Mouse (Mus musculus): ENCODE measurements around the gene Uqcr10. TPM values are rescaled to one million over a fixed set of nuclear protein-coding genes. Genes with fewer than 3 reads are reported as not detected.
"Not testable (repeated sequence)": the region's sequence is repeated elsewhere in the genome, so short reads cannot be mapped to it uniquely, and the experiment has no call there.

Gene Uqcr10
- polyA plus RNA-seq, 1 experiment from 2014 or later: 530 TPM

GRCm38 (mm10) chr11:4712822-4713221 lies 8.7 kb upstream of the Uqcr10 start:
- Histone ChIP-seq H3K4me1 (no peaks in the 10 kb centered on the region), H3K4me3 (no peak overlapping the region), H3K9me3 (no peaks in the 10 kb centered on the region), H3K9ac (replicated peaks) (no peak overlapping the region), H3K27me3 (no peaks in the 10 kb centered on the region), H3K27ac (replicated peaks) (no peak overlapping the region), H3K4me2 (replicated peaks) (no peak overlapping the region), H3K36me3 (no peaks in the 10 kb centered on the region)
- ATAC-seq (ENCODE audit: low FRiP score, low read depth): no peak

GRCm38 (mm10) chr11:4710188-4710587 lies 6.0 kb upstream of the Uqcr10 start:
- not testable (repeated sequence) for ATAC-seq (ENCODE audit: low FRiP score, low read depth); H3K9ac ChIP-seq (replicated peaks); H3K36me3 ChIP-seq; H3K27ac ChIP-seq (replicated peaks); H3K4me1 ChIP-seq; H3K4me2 ChIP-seq (replicated peaks); H3K4me3 ChIP-seq; H3K27me3 ChIP-seq; H3K9me3 ChIP-seq
- WGBS: 99% methylated on average over 4 of the region's 4 CpGs

GRCm38 (mm10) chr11:4705178-4705577 lies 1.0 kb upstream of the Uqcr10 start:
- peak overlapping the region; percentile 61 for H3K4me3 ChIP-seq
- H3K36me3 ChIP-seq: peaks cover 21% of the 10 kb centered on the region
- H3K27ac ChIP-seq (replicated peaks): no peak overlapping the region
- H3K27me3 ChIP-seq: no peaks in the 10 kb centered on the region
- peaks cover 16% of the 10 kb centered on the region for H3K4me1 ChIP-seq
- no peaks in the 10 kb centered on the region for H3K9me3 ChIP-seq
- 10% methylated on average over 4 of the region's 4 CpGs for WGBS
- ATAC-seq (ENCODE audit: low FRiP score, low read depth): no peak
- peak overlapping the region; percentile 94 for H3K4me2 ChIP-seq (replicated peaks)
- H3K9ac ChIP-seq (replicated peaks): peak overlapping the region; percentile 59

GRCm38 (mm10) chr11:4703688-4704071 lies 462 bp downstream of the Uqcr10 start:
- 6% methylated on average over 12 of the region's 12 CpGs for WGBS
- no peak; the same call in 1 of the 2 replicates for ATAC-seq (ENCODE audit: low FRiP score, low read depth)

GRCm38 (mm10) chr11:4700726-4701125 lies 3.4 kb downstream of the Uqcr10 start:
- Histone ChIP-seq H3K27ac (replicated peaks) (no peak overlapping the region), H3K4me2 (replicated peaks) (no peak overlapping the region), H3K9ac (replicated peaks) (no peak overlapping the region), H3K9me3 (no peaks in the 10 kb centered on the region), H3K4me3 (no peak overlapping the region), H3K4me1 (peaks cover 16% of the 10 kb centered on the region), H3K36me3 (peaks cover 21% of the 10 kb centered on the region), H3K27me3 (no peaks in the 10 kb centered on the region)
- WGBS: 92% methylated on average over 8 of the region's 8 CpGs
- no peak for ATAC-seq (ENCODE audit: low FRiP score, low read depth)

More at GRCm38 (mm10) chr11:4703688-4704071, 462 bp downstream of the Uqcr10 start:
- Histone ChIP-seq H3K4me3 (peak overlapping the region; percentile 61), H3K27ac (replicated peaks) (no peak overlapping the region), H3K9ac (replicated peaks) (peak overlapping the region; percentile 66), H3K4me1 (peaks cover 16% of the 10 kb centered on the region), H3K4me2 (replicated peaks) (peak overlapping the region; percentile 94), H3K27me3 (no peaks in the 10 kb centered on the region), H3K9me3 (no peaks in the 10 kb centered on the region), H3K36me3 (peaks cover 21% of the 10 kb centered on the region)

- H3K4me3 ChIP-seq: no peak overlapping the region
- H3K36me3 ChIP-seq: peaks cover 20% of the 10 kb centered on the region
- no peak overlapping the region for H3K9ac ChIP-seq (replicated peaks)
- no peak overlapping the region for H3K4me2 ChIP-seq (replicated peaks)
- H3K27me3 ChIP-seq: no peaks in the 10 kb centered on the region
- 68% methylated on average over 7 of the region's 7 CpGs for WGBS
- H3K9me3 ChIP-seq: no peaks in the 10 kb centered on the region
- ATAC-seq (ENCODE audit: low FRiP score, low read depth): no peak
- no peak overlapping the region for H3K27ac ChIP-seq (replicated peaks)
- no peaks in the 10 kb centered on the region for H3K4me1 ChIP-seq
These were observed 6.8 kb downstream of the Uqcr10 start for GRCm38 (mm10) chr11:4697043-4697983.

GRCm38 (mm10) chr11:4692162-4692561 lies 12.0 kb downstream of the Uqcr10 start:
- Histone ChIP-seq H3K4me1 (no peaks in the 10 kb centered on the region), H3K4me2 (replicated peaks) (no peak overlapping the region), H3K9ac (replicated peaks) (no peak overlapping the region), H3K27ac (replicated peaks) (no peak overlapping the region), H3K36me3 (no peaks in the 10 kb centered on the region), H3K9me3 (no peaks in the 10 kb centered on the region), H3K4me3 (no peak overlapping the region), H3K27me3 (no peaks in the 10 kb centered on the region)
- WGBS: 89% methylated on average over 11 of the region's 11 CpGs
- no peak for ATAC-seq (ENCODE audit: low FRiP score, low read depth)

- Histone ChIP-seq H3K27ac (replicated peaks) (no peak overlapping the region), H3K9me3 (no peaks in the 10 kb centered on the region), H3K4me1 (no peaks in the 10 kb centered on the region), H3K4me2 (replicated peaks) (no peak overlapping the region), H3K4me3 (no peak overlapping the region), H3K9ac (replicated peaks) (no peak overlapping the region), H3K27me3 (no peaks in the 10 kb centered on the region), H3K36me3 (no peaks in the 10 kb centered on the region)
- no peak for ATAC-seq (ENCODE audit: low FRiP score, low read depth)
- 75% methylated on average over 10 of the region's 10 CpGs for WGBS
These were observed 12.9 kb downstream of the Uqcr10 start for GRCm38 (mm10) chr11:4691213-4691612.

- WGBS: 83% methylated on average over 7 of the region's 7 CpGs
- no peaks in the 10 kb centered on the region for H3K36me3 ChIP-seq
- no peak overlapping the region for H3K4me3 ChIP-seq
- no peaks in the 10 kb centered on the region for H3K4me1 ChIP-seq
- H3K4me2 ChIP-seq (replicated peaks): no peak overlapping the region
- no peak for ATAC-seq (ENCODE audit: low FRiP score, low read depth)
- H3K27me3 ChIP-seq: no peaks in the 10 kb centered on the region
- H3K9ac ChIP-seq (replicated peaks): no peak overlapping the region
- H3K27ac ChIP-seq (replicated peaks): no peak overlapping the region
- no peaks in the 10 kb centered on the region for H3K9me3 ChIP-seq
These were observed 13.8 kb downstream of the Uqcr10 start for GRCm38 (mm10) chr11:4690353-4690752.

GRCm38 (mm10) chr11:4688632-4689380 lies 15.3 kb downstream of the Uqcr10 start:
- Histone ChIP-seq H3K36me3 (peaks cover 6% of the 10 kb centered on the region; the same call in 1 of the 2 replicates), H3K9me3 (no peaks in the 10 kb centered on the region), H3K4me1 (no peaks in the 10 kb centered on the region), H3K27me3 (no peaks in the 10 kb centered on the region), H3K9ac (replicated peaks) (no peak overlapping the region), H3K4me2 (replicated peaks) (no peak overlapping the region), H3K4me3 (no peak overlapping the region), H3K27ac (replicated peaks) (no peak overlapping the region)
- 65% methylated on average over 11 of the region's 11 CpGs for WGBS
- ATAC-seq (ENCODE audit: low FRiP score, low read depth): no peak

- Histone ChIP-seq H3K36me3 (peaks cover 15% of the 10 kb centered on the region), H3K9me3 (no peaks in the 10 kb centered on the region), H3K27ac (replicated peaks) (no peak overlapping the region), H3K4me3 (no peak overlapping the region), H3K9ac (replicated peaks) (no peak overlapping the region), H3K4me1 (no peaks in the 10 kb centered on the region), H3K4me2 (replicated peaks) (no peak overlapping the region), H3K27me3 (no peaks in the 10 kb centered on the region)
- 74% methylated on average over 3 of the region's 3 CpGs for WGBS
- ATAC-seq (ENCODE audit: low FRiP score, low read depth): no peak
These were observed 16.3 kb downstream of the Uqcr10 start for GRCm38 (mm10) chr11:4687874-4688273.

- Histone ChIP-seq H3K9ac (replicated peaks) (no peak overlapping the region), H3K4me3 (no peak overlapping the region), H3K27ac (replicated peaks) (no peak overlapping the region), H3K27me3 (no peaks in the 10 kb centered on the region), H3K4me1 (no peaks in the 10 kb centered on the region), H3K36me3 (peaks cover 24% of the 10 kb centered on the region), H3K4me2 (replicated peaks) (no peak overlapping the region), H3K9me3 (no peaks in the 10 kb centered on the region)
- WGBS: 76% methylated on average over 3 of the region's 3 CpGs
- ATAC-seq (ENCODE audit: low FRiP score, low read depth): no peak
These were observed 17.1 kb downstream of the Uqcr10 start for GRCm38 (mm10) chr11:4687027-4687426.
